Mouse (Mus musculus) ES-Bruce4 (cell line): Measurements from ENCODE around the gene Rasa4.
"Not testable (repeated sequence)": the region's sequence is repeated elsewhere in the genome, so short reads cannot be mapped to it uniquely, and the experiment has no call there.

ENCODE experiments used
- CTCF ChIP-seq: IDR thresholded peaks from one replicate; pipeline ENCODE4 v1.8.1; 2011; ENCODE audit warnings: low read depth, low read length
- EP300 ChIP-seq: IDR thresholded peaks from 2 replicates; pipeline ENCODE4 v1.6.1; 2011; ENCODE audit warnings: low read depth, low read length; ENCODE audit not compliant: insufficient read depth
- POLR2A ChIP-seq: IDR thresholded peaks from one replicate; pipeline ENCODE4 v1.8.1; 2011; ENCODE audit warnings: low read length; ENCODE audit not compliant: insufficient read depth

- not testable (repeated sequence) for TF ChIP-seq POLR2A, CTCF, EP300
These were observed 35.2 kb upstream of the Rasa4 start for GRCm38 (mm10) chr5:136048541-136048940.
